Mouse (Mus musculus) cerebral cortex, adult 2 months (tissue): Measurements from ENCODE around the gene Cask.

Source experiments
- WGBS: fragments of 180-500 bp; shearing (Covaris S2); methylation state at CpG from one replicate; pipeline ENCODE4 v1.1.7; 2018; 5-methylcytosine and 5-hydroxymethylcytosine counted together

The Cask gene

DNA sequence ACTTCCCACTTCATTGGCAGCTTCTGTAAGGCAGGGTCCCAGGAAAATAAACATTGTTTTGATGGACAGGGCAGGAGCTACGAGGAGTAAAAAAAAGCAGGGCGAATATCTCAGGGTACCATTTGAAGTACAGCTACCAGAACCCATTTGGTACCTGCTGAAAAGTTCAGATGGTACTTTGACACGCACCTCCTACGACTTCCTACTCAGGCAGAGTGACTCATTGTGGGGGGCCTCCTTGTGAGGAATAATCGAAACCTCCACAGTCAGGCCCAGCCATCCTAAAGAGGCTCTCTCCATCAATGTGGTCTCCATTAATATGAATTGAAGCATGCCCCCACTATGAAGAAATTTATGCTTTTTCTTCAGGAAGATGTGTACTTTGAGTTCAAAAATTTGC is 228.5 kb downstream of the Cask start:
- 71% methylated on average over 5 of the region's 5 CpGs for WGBS

DNA sequence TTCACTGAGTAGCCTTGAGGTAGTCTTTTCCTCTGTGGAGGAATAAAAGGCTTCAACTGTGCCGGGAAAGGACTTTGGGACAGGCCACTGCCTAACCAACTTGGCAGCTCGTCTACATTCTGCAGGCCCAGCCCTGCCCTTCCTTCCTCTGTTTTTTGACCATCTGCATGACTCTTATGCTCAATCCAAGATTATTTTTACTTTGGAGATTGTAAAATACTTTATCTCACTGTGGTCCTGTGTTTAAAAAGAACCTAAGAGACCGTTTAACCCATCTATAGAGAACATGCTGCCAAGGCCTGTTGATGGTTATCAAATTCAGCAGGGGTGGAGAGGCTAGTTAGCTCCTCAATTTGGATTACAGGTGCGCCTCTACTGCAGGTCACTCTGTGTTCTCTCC is 229.7 kb downstream of the Cask start:
- WGBS: 50% methylated on average over 4 of the region's 4 CpGs

DNA sequence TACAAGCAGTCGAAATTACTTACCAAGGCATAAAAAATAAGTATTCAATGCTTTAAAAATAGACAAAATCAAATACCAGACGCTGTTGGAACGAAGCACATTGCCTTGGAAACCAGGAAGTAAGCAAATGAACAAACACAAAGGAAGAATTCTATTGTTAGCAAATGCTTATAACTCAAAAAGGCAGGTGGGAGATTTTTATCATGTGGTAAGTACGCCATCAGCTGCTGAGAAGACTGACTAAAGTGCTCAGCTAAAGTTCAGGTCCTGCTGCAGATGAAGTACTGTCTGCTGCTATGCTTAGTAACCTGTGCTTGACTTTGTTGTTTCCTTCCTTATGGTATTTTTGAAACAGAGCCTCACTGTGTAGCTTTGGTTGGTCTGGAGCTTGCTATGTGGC is 232.7 kb downstream of the Cask start:
- 40% methylated on average over 4 of the region's 4 CpGs for WGBS

DNA sequence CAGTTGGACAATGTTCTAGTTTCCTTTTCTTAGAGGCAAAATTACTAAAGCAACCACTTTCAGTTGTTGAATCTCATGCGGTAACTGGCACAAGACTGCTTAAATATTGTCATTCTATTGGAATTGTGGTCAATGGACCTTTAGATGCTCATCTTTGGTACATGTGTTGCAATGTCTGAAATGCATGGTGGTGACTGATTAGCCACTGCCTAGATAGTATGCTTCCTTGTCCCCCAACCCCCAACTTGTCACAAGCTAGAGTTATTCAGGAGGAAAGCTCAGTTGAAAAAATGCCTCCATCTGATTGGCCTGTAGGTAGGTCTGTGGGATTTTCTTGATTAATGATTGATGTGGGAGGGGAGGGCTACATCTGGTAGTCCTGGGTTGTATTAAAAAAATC is 233.9 kb downstream of the Cask start:
- 95% methylated on average over 1 of the region's 1 CpGs for WGBS

DNA sequence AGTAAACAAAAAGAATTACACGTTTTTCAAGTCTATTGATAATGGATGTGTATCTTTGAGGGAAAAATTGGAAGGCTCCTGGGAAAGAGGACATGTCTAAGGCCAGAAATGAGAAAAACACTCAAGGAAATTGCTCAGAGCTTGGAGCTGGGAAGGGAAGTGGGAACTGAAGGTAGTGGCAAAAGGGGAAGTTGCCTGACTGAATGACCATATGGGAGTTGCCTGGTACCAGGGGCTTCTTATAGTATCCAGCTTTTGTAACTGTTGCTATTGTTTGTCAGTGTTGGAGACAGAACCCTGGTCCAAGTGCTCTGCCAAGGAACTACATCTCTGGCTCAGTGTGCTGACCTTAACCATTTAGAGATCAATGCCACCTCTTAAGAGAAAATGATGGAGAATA is 234.4 kb downstream of the Cask start:
- 62% methylated on average over 1 of the region's 1 CpGs for whole genome bisulfite sequencing

DNA sequence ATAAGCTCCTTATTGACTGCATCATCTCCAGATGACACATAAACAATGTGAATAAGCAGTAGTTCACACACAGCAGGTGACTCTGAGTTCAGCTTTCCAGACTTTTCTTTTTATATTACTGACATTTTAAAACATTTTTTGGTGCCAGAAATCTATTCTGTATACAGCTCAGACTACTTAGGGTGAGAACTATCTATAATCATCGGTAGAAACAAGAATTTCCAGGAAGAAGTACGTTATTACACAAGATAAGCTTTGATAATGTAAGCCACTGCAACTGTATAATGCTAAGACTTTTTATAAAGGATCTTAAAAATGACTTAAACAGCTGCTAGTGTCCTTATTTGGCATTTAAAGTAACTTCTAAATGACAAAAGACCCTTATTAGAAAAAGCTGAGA is 239.1 kb downstream of the Cask start:
- WGBS: 57% methylated on average over 2 of the region's 2 CpGs

DNA sequence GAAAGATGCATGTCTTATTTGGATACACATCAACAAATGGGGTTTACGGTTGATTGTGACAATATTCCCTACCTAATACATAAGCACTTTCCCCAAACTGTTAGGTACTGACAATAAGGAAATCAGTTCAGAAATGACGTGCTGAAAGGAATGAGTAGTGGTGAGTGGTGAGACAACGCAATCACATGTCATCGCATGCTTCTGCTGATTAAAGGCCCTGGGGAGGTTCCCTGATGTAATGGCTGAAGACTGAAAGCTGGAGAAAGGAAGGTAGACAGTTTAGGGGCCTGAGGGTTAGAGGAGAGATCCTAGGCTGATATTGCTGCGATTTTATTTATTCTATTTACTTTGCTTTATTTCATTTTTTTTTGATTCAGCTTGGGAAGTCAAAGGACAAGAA is 240.1 kb downstream of the Cask start:
- WGBS: 95% methylated on average over 5 of the region's 5 CpGs

DNA sequence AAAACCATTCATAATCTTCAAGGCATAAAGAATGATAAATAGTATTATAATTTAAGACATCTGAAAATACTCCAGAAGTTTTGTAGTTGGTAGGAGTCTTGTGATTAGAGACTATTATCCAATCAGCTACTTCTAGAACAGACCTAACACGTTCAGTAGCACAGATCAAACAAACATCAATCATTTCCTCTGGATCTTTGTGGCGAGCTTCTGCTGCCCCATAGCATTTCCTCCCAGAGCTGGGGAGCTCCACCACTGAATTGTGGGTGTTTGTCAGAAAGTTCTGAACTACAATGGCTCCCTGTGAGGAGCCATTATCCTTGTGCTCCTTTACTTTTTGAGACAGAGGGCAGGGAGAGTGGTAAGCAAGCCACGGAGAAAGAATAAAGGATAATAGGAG is 243.4 kb downstream of the Cask start:
- 47% methylated on average over 3 of the region's 3 CpGs for WGBS

DNA sequence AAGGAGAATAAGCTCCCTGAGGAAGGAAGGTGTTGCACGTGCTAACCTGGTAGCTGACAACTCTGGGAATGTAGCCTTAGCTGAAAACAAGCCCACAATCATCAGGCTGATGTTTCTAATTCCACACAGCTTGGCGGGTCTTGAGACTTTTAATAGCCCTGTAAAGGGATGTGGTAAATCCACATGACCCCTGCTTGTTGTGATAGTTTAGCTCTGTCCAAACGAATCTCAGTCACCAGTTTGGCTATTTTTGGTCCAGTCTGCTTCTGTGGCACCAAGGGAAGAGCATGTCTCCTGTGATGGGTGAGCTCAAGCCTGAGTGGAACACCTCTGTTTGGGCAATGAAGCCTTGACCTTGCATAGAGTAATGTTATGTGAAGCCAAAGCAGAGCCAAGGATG is 244.4 kb downstream of the Cask start:
- 61% methylated on average over 3 of the region's 3 CpGs for WGBS

DNA sequence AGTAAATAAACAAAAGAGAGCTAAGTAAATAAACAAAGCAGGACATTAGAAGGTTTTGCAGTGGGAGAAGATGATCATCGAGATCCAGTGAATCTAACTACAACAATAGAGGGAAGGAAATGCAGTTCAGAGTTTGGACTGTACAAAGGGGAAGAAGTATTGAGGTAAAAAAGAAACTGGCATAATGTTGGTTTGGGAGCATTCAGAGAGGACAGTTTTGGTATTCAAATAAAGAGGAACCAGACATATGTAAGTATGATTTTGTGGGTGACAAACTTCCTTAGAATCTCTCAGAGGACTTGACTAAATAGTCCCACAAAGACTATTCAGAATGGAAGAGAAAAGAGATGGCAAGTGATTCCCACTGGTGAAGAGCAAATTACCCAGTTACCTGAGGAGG is 251.2 kb downstream of the Cask start:
- 37% methylated on average over 1 of the region's 1 CpGs for WGBS

DNA sequence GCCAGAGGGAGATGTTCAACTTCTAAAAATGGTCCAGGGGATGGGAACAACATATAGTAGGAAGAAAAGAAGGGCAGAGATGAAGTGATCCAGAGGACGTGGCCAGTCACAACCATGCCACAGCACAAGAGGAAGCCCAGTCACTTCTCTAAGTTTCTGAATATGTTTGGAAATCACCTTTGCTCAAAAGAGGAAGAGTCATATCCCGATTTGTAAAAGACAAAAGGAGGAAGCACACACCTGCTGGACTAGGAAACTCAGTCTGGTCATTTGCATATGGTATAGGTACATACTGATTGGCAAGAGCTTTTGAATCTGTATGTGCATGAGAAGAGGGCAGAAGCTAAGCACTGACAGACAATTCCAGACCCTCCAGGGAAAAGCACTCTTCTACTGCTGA is 251.8 kb downstream of the Cask start:
- WGBS: 49% methylated on average over 2 of the region's 2 CpGs

DNA sequence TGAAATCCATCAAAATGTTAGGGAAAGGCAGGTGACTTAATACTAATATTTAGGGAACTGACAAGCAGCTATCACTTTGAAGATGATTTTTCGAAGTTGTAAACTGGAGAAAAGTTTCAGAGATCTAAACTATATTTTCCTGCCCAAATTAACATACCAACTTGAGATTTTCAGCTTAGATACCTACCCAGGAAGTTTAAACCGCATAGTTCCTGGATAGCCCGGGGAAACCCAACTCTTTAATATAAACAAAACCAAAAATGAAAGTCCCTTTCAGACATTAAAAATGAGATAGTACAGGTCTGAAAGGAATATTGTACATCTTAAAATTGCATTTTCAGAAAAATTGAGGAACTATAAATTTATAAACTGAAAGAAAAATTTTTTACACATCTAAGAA is 273.5 kb downstream of the Cask start:
- 59% methylated on average over 3 of the region's 3 CpGs for WGBS

DNA sequence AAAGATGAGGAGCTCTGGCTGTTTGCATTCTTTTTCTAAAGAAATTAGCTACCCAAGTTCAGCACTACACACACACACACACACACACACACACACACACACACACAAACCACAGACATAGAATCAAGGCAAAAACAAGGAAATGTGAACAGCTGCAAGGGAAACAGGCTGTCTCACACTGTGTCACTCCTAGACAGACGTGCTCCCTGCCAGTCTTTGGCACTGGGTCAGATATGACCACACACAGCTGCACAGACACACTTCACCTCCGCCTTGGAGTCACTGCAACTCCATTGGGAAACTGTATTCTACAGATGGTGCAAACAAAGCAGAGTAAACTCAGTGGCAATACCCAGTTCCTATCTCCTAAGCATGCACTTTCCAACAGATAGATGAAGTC is 274.6 kb downstream of the Cask start:
- 10% methylated on average over 2 of the region's 2 CpGs for WGBS

DNA sequence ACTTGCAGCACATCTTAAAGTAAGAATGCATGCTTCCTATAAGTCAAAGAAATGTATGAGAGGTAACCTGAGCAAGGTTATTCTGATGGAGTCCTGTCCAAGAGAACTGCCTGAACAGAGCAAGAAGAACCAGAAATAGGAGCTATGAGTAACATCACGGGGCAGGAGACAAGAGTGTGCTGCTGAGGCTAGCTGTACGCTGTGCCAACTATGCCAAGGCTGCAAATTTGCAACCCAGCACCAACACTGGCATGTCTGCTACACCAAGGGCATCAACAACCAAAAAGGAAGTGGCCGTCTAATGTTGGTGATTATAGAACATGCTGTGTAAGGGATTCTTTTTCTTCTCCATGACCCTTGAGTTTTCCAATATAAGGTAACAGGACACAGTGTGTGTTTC is 276.3 kb downstream of the Cask start:
- WGBS: 49% methylated on average over 3 of the region's 3 CpGs

DNA sequence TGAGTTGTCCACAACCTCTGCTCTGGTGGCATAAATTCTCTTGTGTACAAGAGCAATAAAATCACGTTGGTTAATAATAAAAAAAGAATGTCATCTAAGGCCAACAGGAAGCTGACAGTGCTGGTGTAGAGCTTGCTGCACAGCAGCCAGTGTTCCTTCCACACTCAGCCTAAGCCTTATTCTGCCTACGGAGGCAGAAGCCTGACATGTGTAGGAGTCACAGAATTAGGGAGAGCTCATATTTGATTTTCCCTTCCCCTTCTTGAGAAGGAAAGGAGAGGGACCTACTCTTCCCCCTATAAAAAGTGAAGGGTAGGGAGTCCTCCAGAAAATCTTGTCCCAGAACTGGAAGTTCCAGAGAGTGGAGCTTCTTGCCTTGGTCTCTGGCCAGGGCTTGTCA is 276.9 kb downstream of the Cask start:
- WGBS: 36% methylated on average over 2 of the region's 2 CpGs

DNA sequence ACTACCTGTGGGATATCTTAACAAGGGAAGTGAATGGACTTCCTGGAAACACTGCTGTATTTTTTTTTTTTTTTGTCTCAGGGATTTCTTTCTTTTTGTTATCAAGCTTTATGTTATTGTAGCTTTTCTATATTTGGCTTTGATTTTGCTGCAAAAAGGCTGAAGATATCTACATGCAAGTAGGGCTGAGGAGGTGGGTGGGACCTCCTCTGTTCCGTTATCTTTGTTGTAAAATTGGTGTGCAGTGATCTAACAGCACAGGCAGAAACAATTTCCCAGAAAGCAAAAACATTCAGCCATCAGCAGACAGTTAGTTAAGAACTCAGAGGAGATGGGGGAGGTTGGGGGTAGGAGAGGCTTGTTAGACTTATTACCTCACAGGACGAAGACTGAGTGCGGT is 296.7 kb downstream of the Cask start:
- WGBS: 53% methylated on average over 3 of the region's 3 CpGs

DNA sequence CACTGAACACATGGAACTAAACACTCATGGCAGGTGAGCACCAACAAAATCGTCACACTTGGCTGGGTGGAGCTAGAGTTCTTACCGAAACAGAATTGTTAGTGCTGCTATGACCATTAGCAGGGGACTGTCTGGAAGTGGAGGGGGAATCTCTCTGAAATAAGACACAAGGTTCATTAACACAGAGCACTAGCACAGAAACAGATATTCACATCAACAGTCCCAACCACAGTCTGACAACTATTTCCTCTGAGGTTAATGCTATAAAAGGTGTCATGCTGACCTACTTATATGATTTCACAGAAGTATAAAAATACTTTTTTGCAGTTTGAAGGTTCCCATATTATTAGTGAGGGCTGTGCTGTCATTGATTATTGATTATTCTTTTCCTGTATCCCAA is 298.9 kb downstream of the Cask start:
- 50% methylated on average over 2 of the region's 2 CpGs for WGBS

DNA sequence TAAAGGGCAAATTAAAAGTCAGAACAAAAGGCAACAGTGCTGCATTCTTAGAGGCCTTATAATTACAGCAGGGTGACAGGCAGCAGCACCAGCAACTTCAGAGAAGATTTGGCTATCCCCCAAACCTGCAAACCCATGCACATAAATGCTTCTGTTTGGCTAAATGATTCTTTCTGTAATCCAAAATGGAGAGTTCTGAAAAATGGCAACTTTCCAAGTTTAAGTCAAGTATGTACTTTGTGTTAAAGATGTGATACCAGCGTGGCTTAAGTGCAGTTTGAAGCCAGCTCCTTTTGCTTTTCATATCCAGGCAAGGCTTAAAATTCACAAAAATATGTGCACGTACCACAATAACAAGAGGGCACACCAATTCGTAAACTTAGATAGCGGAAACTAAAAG is 299.6 kb downstream of the Cask start:
- WGBS: 66% methylated on average over 4 of the region's 4 CpGs

DNA sequence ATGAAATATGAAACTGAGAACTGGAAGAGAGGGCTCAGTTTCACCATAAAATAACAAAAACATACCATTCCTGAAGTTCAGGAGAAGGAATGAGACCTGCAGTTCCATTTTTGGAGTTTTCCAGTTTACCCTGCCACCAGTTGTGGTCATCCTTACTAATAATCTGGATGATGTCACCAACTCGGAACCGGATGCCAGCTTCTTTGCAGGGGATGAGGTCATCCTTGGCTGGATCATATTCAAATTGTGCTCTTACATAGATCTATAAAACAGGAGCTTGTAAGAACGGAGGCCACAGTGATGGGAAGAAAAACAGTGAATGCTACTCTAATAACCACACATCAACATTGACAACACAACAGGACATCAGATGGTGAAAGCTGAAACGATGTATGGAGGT is 302.1 kb downstream of the Cask start:
- 49% methylated on average over 4 of the region's 4 CpGs for WGBS

DNA sequence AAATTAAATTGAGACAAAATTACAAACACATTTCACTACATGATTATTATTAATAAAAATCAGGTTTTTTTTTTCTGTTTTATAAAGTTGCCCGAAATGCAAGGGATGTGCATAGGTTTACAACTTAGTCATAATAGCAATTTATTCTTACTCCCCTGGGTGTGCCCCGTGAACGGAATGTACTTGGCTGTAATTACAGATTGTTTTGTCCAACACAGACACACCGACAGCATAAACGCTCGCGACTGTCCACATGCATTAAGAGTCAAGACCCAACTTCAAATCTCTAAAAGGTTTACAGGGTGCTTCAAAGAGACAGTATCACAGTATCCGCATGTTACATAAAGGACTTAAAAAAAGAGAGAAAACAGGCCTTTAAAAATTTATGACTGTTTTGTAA is 329.9 kb downstream of the Cask start:
- WGBS: 81% methylated on average over 8 of the region's 8 CpGs

DNA sequence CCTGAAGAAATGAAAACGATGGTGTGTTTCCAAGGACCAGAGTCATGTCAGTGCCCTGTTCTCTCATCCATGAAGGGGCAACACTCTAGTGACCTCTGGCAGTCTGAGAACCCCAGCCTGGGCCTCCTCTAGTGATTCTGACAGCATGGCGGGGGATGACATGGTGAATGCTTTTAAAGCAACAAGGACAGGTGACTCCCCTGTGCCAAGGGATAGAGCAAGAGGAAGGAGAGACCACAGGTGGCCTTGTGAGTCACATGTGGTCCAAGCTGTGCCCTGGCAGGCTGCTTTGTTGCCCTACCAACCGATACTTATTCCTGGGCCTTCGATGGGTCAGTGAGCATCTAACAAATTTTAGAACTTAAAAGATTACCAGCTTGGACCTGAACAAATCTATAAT is 330.6 kb downstream of the Cask start:
- WGBS: 86% methylated on average over 4 of the region's 4 CpGs

DNA sequence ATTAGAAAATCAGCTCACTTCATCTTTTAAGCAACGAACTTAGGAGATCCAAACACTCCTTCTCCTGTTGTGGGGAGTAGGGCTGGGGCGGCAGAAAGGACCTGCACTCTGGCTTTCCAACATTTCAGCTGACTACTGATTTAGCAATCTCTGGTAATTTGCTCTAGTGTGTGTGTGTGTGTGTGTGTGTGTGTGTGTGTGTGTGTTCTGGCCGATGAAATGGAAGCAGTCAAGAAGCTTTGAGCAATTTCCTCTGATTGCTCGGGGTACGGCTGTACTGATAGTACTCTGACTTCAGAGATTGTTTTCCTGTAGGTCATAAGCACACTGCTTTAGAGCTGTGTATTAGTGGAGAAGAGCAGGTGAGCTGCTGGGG is 331.8 kb downstream of the Cask start:
- WGBS: 19% methylated on average over 5 of the region's 5 CpGs

DNA sequence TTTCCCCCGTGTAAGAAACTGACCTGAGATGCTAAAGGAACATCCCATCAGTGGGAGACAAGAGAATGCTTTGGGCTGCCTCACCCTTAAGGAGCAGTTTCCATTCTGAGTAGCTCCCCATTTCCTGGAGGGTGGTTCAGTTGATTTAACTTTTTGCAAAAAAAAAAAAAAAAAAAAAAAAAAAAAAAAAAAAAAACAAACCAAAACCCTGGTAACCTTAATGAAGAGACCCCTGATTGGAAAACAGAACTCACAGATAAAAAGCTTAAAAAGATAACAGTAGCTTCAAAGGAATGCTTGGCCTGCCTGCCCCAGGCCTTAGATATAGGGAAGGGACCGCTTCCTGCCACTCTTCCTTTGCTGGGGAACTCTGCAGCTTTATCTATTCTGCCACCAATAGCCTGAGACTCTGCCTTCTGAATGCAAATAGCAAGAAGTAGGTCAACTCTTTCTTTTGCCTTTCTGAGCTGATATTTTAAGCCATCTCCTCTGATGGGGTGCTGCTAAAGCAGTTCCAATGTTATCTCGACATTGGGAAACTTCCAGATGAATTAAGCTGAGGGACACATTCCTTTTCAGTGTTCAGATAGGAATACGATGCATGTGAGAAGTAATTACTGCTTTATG is 332.3 kb downstream of the Cask start:
- WGBS: 35% methylated on average over 4 of the region's 4 CpGs

DNA sequence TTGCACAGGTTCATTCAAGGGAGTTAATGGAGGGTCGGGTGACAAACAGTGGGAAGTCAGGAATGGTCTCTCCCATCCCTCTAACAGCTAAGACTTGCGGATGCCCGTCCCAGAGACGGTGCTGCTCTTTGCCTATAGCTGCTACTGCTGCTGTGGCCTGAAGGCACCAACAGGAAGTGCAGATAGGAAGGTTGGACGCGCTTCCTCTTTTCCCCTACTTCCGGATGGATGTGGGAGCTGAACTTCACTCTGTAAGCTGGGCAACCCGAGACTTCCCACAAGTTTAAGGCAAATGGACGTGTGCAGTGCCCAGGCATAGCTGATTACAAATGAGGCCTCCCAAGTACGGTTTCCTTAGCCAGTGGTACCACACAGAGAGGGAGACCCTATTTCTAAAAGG is 333.1 kb downstream of the Cask start:
- WGBS: 66% methylated on average over 10 of the region's 10 CpGs

DNA sequence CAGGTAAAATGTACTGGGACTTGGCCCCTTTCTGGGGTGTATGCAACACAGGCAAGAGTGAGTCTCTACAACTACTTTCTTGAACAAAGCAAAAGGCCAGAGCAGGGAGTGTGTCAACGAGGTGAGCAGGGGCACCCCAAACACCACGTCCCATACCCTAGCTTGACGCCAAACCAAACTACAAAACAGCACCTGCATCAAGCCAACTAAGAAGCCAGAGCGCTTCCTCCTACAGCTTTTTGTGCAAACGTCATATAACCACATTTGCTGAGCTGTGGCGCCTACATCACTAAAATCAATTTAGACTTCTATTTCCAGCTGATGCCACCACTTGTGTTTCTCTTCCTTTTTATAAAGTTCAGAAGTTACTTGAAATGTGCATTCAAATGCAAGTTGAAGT is 334.7 kb downstream of the Cask start:
- 55% methylated on average over 6 of the region's 6 CpGs for WGBS
